Mouse (Mus musculus) liver, adult 2 months (tissue): ENCODE results near the gene Igsf9. TPM values are rescaled to one million over a fixed set of nuclear protein-coding genes. Genes with fewer than 3 reads are reported as not detected.

Source experiments
- DNase-seq: peaks from one replicate; pipeline ENCODE4 v3.0.0-alpha.2; 2011; ENCODE audit warnings: low read depth, low spot score; ENCODE audit errors: extremely low read depth
- H3K27ac ChIP-seq: fragments of 200-500 bp; replicated peaks from 2 replicates; pipeline ENCODE4 v1.5.1; 2012; ENCODE audit warnings: low read depth, mild to moderate bottlenecking, control low read depth, inconsistent platforms, low read length; ENCODE audit not compliant: insufficient read depth
- H3K27me3 ChIP-seq: fragments of 200-500 bp; 2 replicates; pipeline ENCODE4 v1.6.1; 2012; ENCODE audit warnings: mild to moderate bottlenecking, moderate library complexity, low read length, inconsistent platforms; ENCODE audit not compliant: control insufficient read depth, insufficient read depth
- H3K36me3 ChIP-seq: fragments of 200-500 bp; 2 replicates; pipeline ENCODE4 v1.6.1; 2012; ENCODE audit warnings: low read length, inconsistent platforms; ENCODE audit not compliant: control insufficient read depth, insufficient read depth
- H3K4me1 ChIP-seq: fragments of 200-500 bp; 2 replicates; pipeline ENCODE4 v1.6.1; 2011; ENCODE audit warnings: low read length; ENCODE audit not compliant: control insufficient read depth, insufficient read depth
- H3K4me3 ChIP-seq: fragments of 200-500 bp; 2 replicates; pipeline ENCODE4 v1.5.1; 2011; ENCODE audit warnings: low read depth, mild to moderate bottlenecking, control low read depth, low read length, moderate library complexity; ENCODE audit not compliant: insufficient read depth
- H3K79me2 ChIP-seq: fragments of 200-500 bp; 2 replicates; pipeline ENCODE4 v1.6.1; 2012; ENCODE audit warnings: inconsistent platforms, mild to moderate bottlenecking, low read length, moderate library complexity; ENCODE audit not compliant: control insufficient read depth, insufficient read depth
- H3K9ac ChIP-seq: fragments of 200-500 bp; 2 replicates; pipeline ENCODE4 v1.6.1; 2012; ENCODE audit warnings: low read depth, mild to moderate bottlenecking, control low read depth, inconsistent platforms, low read length
- CTCF ChIP-seq: fragments of 200-500 bp; IDR thresholded peaks from 2 replicates; pipeline ENCODE4 v1.5.1; 2011; ENCODE audit warnings: low read depth, low read length, control low read depth
- POLR2A ChIP-seq: fragments of 200-500 bp; IDR thresholded peaks from 2 replicates; pipeline ENCODE4 v1.6.1; 2011; ENCODE audit warnings: low read length, control low read depth; ENCODE audit not compliant: insufficient read depth; ENCODE audit errors: extremely low read depth
- WGBS: fragments of 180-500 bp; shearing (Covaris S2); methylation state at CpG from one replicate; pipeline ENCODE4 v1.1.7; 2018; 5-methylcytosine and 5-hydroxymethylcytosine counted together
- polyA plus RNA-seq: library from polyadenylated mRNA; depleted of rRNA; stranded (reverse); fragments of >200 nt; gene quantifications from 2 replicates; pipeline ENCODE4 v1.2.3, GENCODE M21; 2012
- total RNA-seq: library from RNA; depleted of rRNA; stranded (reverse); fragments of >200 nt; gene quantifications from 2 replicates; pipeline ENCODE4 v1.2.3, GENCODE M21; 2014

The Igsf9 gene
- total and polyA plus RNA-seq, 2 experiments = 0.28 to 0.55 TPM

- H3K4me1 ChIP-seq = peaks cover 9% of the 10 kb centered on the region
Observed at GRCm38 (mm10) chr1:172507701-172508100, 26.1 kb downstream of the Igsf9 start.

DNA sequence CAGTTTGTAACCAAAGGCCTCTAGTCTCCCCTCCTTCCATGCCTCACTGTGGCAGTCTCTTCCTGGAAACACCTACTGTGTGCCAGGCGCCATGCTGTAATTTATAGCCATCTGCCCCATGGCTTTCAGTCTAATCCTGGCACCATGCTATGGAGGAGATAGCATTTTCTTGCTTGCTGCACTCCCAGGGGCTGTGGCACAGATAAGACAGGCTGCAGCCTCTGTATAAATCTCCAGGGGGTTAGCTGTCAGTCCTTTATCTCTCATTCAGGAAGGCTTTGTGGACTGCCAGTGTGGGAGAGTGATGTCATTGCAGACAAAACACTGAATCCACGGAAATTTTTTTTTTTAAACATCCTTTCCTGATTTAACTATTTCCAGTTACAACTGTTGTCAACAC, 26.6 kb downstream of the Igsf9 start:
- Histone ChIP-seq H3K36me3 (no peaks in the 10 kb centered on the region), H3K9ac (no peak overlapping the region), H3K27ac (no peak overlapping the region), H3K4me3 (no peak overlapping the region), H3K4me1 (peaks cover 9% of the 10 kb centered on the region), H3K27me3 (no peaks in the 10 kb centered on the region), H3K79me2 (no peaks in the 10 kb centered on the region)
- WGBS = 76% methylated on average over 2 of the region's 2 CpGs
- no peak for TF ChIP-seq CTCF
- no peak for TF ChIP-seq POLR2A
- no peak for DNase-seq

More at GRCm38 (mm10) chr1:172507701-172508100, 26.1 kb downstream of the Igsf9 start:
- Histone ChIP-seq H3K79me2 (no peaks in the 10 kb centered on the region), H3K9ac (no peak overlapping the region), H3K27ac (no peak overlapping the region), H3K36me3 (no peaks in the 10 kb centered on the region), H3K4me3 (no peak overlapping the region), H3K27me3 (no peaks in the 10 kb centered on the region)
- 77% methylated on average over 3 of the region's 3 CpGs for WGBS
- TF ChIP-seq POLR2A (no peak), CTCF (no peak)
- no peak for DNase-seq

GRCm38 (mm10) chr1:172509235-172509634, 27.6 kb downstream of the Igsf9 start:
- 73% methylated on average over 5 of the region's 5 CpGs for WGBS
- DNase-seq = no peak
- Histone ChIP-seq H3K9ac (no peak overlapping the region), H3K27ac (no peak overlapping the region), H3K79me2 (no peaks in the 10 kb centered on the region), H3K4me3 (no peak overlapping the region), H3K4me1 (peaks cover 12% of the 10 kb centered on the region), H3K27me3 (no peaks in the 10 kb centered on the region), H3K36me3 (no peaks in the 10 kb centered on the region)
- TF ChIP-seq CTCF (no peak), POLR2A (no peak)

DNA sequence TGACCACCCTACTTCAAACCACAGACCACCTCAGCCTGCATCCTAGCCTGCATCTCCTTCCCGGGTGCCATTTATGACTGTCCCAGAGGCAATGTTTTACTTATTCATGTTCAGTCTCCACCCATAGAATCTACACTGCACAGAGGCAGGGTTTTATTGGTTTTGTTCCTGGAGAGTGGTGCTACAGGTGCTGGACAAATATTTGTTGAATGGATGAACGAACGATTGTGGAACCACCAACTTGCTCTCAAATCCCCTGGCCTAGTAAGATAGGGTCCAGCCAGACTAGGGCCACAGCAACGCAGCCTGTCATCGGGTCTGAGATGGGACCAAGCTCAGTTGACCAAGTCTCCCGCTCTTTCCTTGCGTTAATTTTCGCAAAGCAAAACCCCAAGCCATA, 28.4 kb downstream of the Igsf9 start:
- H3K4me3 ChIP-seq = no peak overlapping the region
- H3K4me1 ChIP-seq = peaks cover 13% of the 10 kb centered on the region
- H3K27ac ChIP-seq = no peak overlapping the region
- H3K36me3 ChIP-seq = no peaks in the 10 kb centered on the region
- H3K9ac ChIP-seq = no peak overlapping the region
- no peak for DNase-seq
- H3K79me2 ChIP-seq = no peaks in the 10 kb centered on the region
- no peak for TF ChIP-seq CTCF
- no peak for TF ChIP-seq POLR2A
- 28% methylated on average over 8 of the region's 8 CpGs for WGBS
- no peaks in the 10 kb centered on the region for H3K27me3 ChIP-seq

GRCm38 (mm10) chr1:172510421-172510972, 28.9 kb downstream of the Igsf9 start:
- H3K9ac ChIP-seq = no peak overlapping the region
- no peaks in the 10 kb centered on the region for H3K27me3 ChIP-seq
- no peaks in the 10 kb centered on the region for H3K36me3 ChIP-seq
- TF ChIP-seq POLR2A (no peak), CTCF (no peak)
- no peaks in the 10 kb centered on the region for H3K79me2 ChIP-seq
- no peak overlapping the region for H3K27ac ChIP-seq
- no peak overlapping the region for H3K4me3 ChIP-seq
- peaks cover 17% of the 10 kb centered on the region for H3K4me1 ChIP-seq
- no peak for DNase-seq
- WGBS = 21% methylated on average over 13 of the region's 13 CpGs

DNA sequence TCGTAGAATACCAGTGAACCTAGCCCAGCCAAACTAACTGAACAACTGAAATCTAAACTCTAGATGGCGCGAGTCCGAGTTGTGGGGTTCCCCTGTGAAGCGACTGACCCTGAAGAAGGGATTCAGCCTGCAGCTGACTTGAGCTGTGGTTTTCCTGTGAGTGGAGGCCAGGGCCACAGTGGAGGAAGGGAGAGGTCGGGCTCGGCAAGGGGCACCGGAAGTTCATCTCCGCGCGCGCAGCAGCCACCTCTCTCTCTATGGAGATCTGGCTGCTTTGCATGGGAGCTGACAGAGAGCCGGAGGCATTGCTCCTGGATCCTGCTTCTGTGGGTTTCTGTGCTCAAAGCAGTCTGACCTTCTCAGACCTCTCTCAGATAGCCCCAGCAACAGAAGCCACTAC, 31.4 kb downstream of the Igsf9 start:
- no peaks in the 10 kb centered on the region for H3K27me3 ChIP-seq
- peaks cover 20% of the 10 kb centered on the region for H3K4me1 ChIP-seq
- H3K4me3 ChIP-seq = no peak overlapping the region
- no peaks in the 10 kb centered on the region for H3K79me2 ChIP-seq
- no peaks in the 10 kb centered on the region for H3K36me3 ChIP-seq
- 0 out of 2 replicates have a peak overlapping the region, but pooled peaks have one; percentile 19 for H3K9ac ChIP-seq
- WGBS = 35% methylated on average over 13 of the region's 13 CpGs
- peak; percentile 34 for DNase-seq
- TF ChIP-seq POLR2A (no peak), CTCF (peak; percentile 20; the same call in 1 of the 2 replicates)
- peak overlapping the region; percentile 77 for H3K27ac ChIP-seq
